Mouse (Mus musculus) limb, embryonic 12.5 days (tissue): Measurements from ENCODE around the gene Sapcd2. TPM values are rescaled to one million over a fixed set of nuclear protein-coding genes. Genes with fewer than 3 reads are reported as not detected.
A peak's percentile ranks its signal among the peaks of the same experiment; 100 is the strongest.

Experiments used
- ATAC-seq: fragments of 200-750 bp; cut with Nextera tagmentation; 2 replicates; pipeline ENCODE4 v1.8.0; 2017; ENCODE audit warnings: low read depth, moderate TSS enrichment; ENCODE audit not compliant: insufficient number of reproducible peaks, insufficient read depth, low FRiP score, low TSS enrichment
- H3K27ac ChIP-seq: fragments of 300-500 bp; sonication (generic); 2 replicates; pipeline ENCODE4 v1.5.1; 2016; ENCODE audit warnings: mild to moderate bottlenecking, moderate library complexity
- H3K27me3 ChIP-seq: fragments of 300-500 bp; sonication (generic); 2 replicates; pipeline ENCODE4 v1.6.1; 2016; ENCODE audit warnings: mild to moderate bottlenecking, moderate library complexity
- H3K36me3 ChIP-seq: fragments of 300-500 bp; sonication (generic); 2 replicates; pipeline ENCODE4 v1.6.1; 2016; ENCODE audit warnings: mild to moderate bottlenecking, moderate library complexity
- H3K4me1 ChIP-seq: fragments of 300-500 bp; sonication (generic); replicated peaks from 2 replicates; pipeline ENCODE4 v1.6.1; 2016
- H3K4me2 ChIP-seq: fragments of 300-500 bp; sonication (generic); 2 replicates; pipeline ENCODE4 v1.6.1; 2016; ENCODE audit warnings: mild to moderate bottlenecking, moderate library complexity
- H3K4me3 ChIP-seq: fragments of 300-500 bp; sonication (generic); replicated peaks from 2 replicates; pipeline ENCODE4 v1.5.1; 2016; ENCODE audit warnings: mild to moderate bottlenecking
- H3K9ac ChIP-seq: fragments of 300-500 bp; sonication (generic); replicated peaks from 2 replicates; pipeline ENCODE4 v1.6.1; 2016; ENCODE audit warnings: mild to moderate bottlenecking, moderate library complexity
- H3K9me3 ChIP-seq: fragments of 300-500 bp; sonication (generic); 2 replicates; pipeline ENCODE4 v1.6.1; 2016; ENCODE audit warnings: mild to moderate bottlenecking, moderate library complexity
- WGBS: fragments of 180-500 bp; shearing (Covaris S2); methylation state at CpG from one replicate; pipeline ENCODE4 v1.1.7; 2016; 5-methylcytosine and 5-hydroxymethylcytosine counted together
- polyA plus RNA-seq: library from polyadenylated mRNA; unstranded; fragments of >200 nt; fragmentation: Nextera tagmentation; extraction: Ambion mirVana; gene quantifications from 2 replicates; pipeline ENCODE4 v1.2.1, GENCODE M21; 2016

Gene Sapcd2
- 63.4 and 69.0 TPM in 2 replicates for polyA plus RNA-seq

DNA sequence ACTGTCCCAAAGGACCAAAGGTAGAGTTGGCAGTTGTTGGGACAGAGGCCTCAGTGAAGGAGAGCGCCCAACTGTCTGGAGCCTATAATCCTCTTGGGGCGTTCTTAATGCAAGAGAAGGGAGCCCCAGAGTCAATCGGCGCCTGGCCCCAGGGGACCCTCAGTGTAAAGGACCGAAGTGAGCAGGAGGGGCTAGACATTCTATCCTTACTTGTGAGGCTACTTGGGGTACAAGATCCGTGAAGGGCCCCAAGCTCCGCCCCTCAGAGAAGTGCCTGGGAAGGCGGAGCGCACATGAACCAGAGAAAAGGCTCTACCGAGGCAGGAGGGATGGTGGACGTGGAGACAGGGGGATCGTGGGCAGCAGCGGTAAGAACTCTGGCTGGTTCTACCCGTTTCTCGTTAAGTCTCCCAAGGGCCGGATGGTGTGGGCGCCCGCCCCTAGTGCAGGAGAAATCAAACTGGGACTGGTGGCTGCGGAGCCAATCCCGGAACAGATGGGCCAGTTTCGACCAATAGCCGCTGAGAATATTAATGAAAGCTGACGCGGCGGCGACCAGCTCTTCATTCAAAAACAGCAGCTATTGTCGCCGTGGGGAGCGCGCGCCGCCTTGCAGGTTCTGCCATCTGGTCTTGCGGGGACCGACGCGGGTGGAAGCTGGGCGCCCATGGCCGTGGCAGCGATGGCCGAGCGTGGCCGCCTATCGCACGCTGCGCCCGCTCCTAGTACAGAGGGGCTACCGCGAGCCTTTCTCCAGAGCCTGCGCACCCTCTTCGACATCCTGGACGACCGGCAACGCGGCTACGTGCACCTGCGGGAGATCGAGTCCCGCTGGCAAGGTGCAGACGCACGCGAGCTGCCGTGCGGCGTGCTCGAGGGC is at the start of gene Sapcd2:
Gene Sapcd2, plus strand, starts transcription at position 558 of the 880 bp plus-strand sequence.
- Histone ChIP-seq H3K4me2 (peak within 1 kb of the TSS; percentile 95), H3K27me3 (peaks cover 6% of the 10 kb centered on the region; the same call in 1 of the 2 replicates), H3K36me3 (peaks cover 26% of the 10 kb centered on the region), H3K27ac (peak within 1 kb of the TSS; percentile 92), H3K9ac (peak within 1 kb of the TSS; percentile 72), H3K4me3 (peak within 1 kb of the TSS; percentile 76), H3K9me3 (no peaks in the 10 kb centered on the region), H3K4me1 (peaks cover 28% of the 10 kb centered on the region)
- WGBS, result under 1% methylated on average over 65 of the region's 65 CpGs
- peak; percentile 88 for ATAC-seq

DNA sequence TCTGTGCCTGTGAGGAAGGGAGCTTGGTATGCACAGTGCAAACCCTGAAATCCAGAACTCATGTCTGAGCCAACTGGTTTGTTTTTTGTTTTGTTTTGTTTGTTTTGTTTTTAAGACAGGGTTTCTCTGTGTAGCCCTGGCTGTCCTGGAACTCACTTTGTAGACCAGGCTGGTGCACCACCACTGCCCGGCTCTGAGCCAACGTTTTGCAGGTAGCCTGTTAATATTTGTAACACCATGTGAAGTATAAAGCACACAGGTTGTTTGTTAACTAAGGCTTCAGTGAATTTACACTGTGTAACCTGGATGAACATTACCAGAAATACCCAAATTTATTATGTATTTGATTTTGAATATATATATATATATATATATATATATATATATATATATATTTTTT is 46.1 kb upstream of the Sapcd2 start:
- no peak overlapping the region for H3K27ac ChIP-seq
- peaks cover 13% of the 10 kb centered on the region for H3K27me3 ChIP-seq
- H3K4me1 ChIP-seq, result peaks cover under 1% of the 10 kb centered on the region; the same call in 1 of the 2 replicates
- 71% methylated on average over 2 of the region's 2 CpGs for WGBS
- H3K4me2 ChIP-seq, result no peak overlapping the region
- no peak overlapping the region for H3K9ac ChIP-seq
- ATAC-seq, result no peak
- H3K9me3 ChIP-seq, result no peaks in the 10 kb centered on the region
- no peaks in the 10 kb centered on the region for H3K36me3 ChIP-seq
- no peak overlapping the region for H3K4me3 ChIP-seq

DNA sequence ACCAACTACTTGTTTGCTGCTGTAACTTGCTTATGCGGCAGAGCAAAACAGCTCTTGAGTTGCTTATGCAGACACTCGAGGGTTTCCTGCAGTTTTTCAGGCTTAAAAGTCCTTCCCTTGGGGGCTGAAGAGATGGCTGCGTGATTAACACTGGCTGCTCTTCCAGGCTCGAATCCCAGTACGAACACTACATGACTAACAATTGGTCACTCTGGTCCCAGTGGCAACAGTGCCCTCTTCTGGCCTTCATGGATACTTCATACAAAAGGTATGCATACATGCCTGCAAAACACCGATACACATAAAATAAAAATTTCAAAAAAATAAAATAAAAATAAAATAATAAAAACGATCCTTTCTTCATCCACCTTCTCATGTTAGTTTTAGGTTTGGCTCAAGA is 43.7 kb upstream of the Sapcd2 start:
- ATAC-seq, result no peak

DNA sequence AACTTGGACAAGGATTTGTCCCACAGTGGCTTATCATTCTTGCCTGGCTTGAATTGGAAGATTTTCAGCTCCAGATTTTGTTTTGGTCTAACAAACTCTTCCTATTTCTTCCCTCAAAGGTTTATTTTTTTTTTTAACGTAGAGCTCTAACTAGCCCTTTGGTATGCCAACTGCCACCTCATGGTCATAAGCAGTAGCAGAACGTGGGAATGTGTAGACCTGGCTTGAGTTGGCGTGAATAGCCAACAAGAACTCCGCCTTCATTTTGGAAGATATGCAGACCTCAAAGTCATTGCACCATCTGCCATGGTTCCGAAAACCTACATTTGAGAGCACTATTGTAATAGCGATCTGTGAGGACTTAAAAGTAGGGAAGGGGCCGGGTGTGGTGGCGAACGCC is 40.7 kb upstream of the Sapcd2 start:
- H3K36me3 ChIP-seq, result peaks cover 27% of the 10 kb centered on the region
- H3K27me3 ChIP-seq, result no peaks in the 10 kb centered on the region
- H3K4me3 ChIP-seq, result peak overlapping the region; percentile 87
- 66% methylated on average over 9 of the region's 9 CpGs for WGBS
- H3K27ac ChIP-seq, result no peak overlapping the region
- peak overlapping the region; percentile 62 for H3K4me2 ChIP-seq
- peak overlapping the region; percentile 85; the same call in 1 of the 2 replicates for H3K9ac ChIP-seq
- no peak for ATAC-seq
- peaks cover 18% of the 10 kb centered on the region for H3K4me1 ChIP-seq
- H3K9me3 ChIP-seq, result no peaks in the 10 kb centered on the region

More for the DNA sequence above, 43.7 kb upstream of the Sapcd2 start:
- WGBS, result 40% methylated on average over 7 of the region's 7 CpGs
- Histone ChIP-seq H3K9ac (no peak overlapping the region), H3K27me3 (no peaks in the 10 kb centered on the region; the same call in 1 of the 2 replicates), H3K4me1 (peaks cover 11% of the 10 kb centered on the region), H3K4me2 (no peak overlapping the region), H3K9me3 (no peaks in the 10 kb centered on the region), H3K27ac (no peak overlapping the region), H3K4me3 (no peak overlapping the region), H3K36me3 (no peaks in the 10 kb centered on the region)

DNA sequence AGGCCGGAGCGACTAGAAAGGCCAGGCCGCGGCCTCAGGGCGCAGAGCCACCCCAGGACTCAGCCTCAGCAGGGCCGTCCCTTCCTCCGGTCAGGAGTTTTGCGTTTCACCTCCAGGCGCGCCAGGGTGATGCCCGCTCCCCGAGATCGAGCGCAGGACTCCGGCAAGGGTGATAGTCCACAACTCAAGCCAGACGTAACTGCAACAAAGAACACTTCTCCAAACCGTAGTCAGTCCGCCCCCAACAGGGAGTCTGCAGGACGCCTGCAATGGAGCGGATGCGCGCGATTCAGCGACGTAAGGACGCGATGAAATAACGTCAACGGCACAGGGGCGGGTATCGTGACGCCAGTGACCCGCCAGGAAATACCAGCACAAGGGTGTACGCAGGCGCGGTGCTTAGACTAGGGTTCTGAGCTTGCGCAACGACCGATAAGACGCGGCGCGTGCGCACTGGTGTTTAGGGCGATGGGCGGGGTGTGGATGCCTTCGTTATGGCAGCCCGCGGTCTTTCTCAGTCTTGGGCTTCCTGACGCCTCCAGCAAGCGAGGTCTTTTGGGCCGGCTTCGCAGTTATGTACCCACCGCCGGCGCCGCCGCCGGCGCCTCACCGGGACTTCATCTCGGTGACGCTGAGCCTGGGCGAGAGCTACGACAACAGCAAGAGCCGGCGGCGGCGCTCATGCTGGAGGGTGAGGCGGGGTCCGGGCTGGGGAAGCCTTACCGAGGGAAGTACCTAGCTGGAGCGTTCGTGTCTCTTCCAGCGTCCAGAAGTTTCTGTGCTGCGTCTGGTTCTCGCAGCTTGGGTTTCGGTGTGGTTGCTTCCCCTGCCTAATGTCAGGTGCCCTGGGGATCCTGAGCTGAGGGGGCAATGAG is 39.6 kb upstream of the Sapcd2 start, which contains the start of gene Man1b1:
Gene Man1b1, plus strand, starts transcription at position 53 of the 875 bp plus-strand sequence.
- Histone ChIP-seq H3K4me1 (peaks cover 18% of the 10 kb centered on the region), H3K9ac (peak within 1 kb of the TSS; percentile 85), H3K4me3 (peak within 1 kb of the TSS; percentile 87), H3K36me3 (peaks cover 37% of the 10 kb centered on the region), H3K9me3 (no peaks in the 10 kb centered on the region), H3K27me3 (no peaks in the 10 kb centered on the region), H3K4me2 (peak within 1 kb of the TSS; percentile 93), H3K27ac (peak within 1 kb of the TSS; percentile 90)
- peak; percentile 95 for ATAC-seq
- WGBS, result under 1% methylated on average over 78 of the region's 78 CpGs

DNA sequence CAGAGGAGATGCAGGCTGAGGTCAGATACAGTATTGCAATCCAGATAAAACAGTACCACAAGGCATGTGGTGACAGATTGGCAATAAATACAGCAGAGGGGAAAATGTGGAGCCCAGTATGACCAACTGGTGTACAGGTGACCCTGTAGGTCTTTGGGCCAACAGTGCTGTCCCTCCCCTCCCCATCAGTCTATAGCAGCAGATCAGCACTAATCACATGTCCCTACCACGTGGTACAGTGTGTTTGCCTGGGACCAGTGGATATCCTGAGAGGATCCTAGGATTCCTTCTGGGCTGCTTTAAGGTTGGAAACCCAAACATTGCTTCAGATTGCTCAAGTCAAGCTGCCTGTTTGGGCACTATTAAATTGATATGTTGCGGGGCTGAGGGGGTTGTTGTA is 38.6 kb upstream of the Sapcd2 start:
- H3K36me3 ChIP-seq, result peaks cover 48% of the 10 kb centered on the region
- no peaks in the 10 kb centered on the region for H3K9me3 ChIP-seq
- ATAC-seq, result no peak
- WGBS, result 86% methylated on average over 2 of the region's 2 CpGs
- no peaks in the 10 kb centered on the region for H3K27me3 ChIP-seq
- peaks cover 18% of the 10 kb centered on the region for H3K4me1 ChIP-seq
- peak overlapping the region; percentile 85; the same call in 1 of the 2 replicates for H3K9ac ChIP-seq
- H3K4me3 ChIP-seq, result peak overlapping the region; percentile 87
- peak overlapping the region; percentile 93 for H3K4me2 ChIP-seq
- no peak overlapping the region for H3K27ac ChIP-seq

DNA sequence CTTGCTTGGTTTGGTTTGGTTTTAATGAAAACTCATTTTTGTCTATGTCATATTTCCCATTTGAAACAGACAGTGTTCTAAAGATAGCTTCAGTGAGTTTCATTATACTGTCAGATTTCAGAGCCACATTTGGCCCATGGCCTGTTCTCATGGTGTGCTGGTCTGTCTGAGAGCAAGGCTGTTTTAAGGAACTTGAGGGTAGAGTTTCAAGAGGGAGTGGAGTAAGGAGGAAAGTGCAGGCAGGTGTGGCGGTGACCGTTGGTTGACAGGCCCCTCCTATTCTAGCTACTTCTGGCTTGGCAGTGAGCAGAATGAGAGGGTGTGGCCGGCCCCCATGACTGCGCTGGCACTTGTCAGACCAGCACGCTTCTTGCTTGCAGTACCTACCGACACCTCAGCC is 33.8 kb upstream of the Sapcd2 start:
- no peak for ATAC-seq
- Histone ChIP-seq H3K27ac (no peak overlapping the region), H3K4me3 (no peak overlapping the region), H3K9me3 (no peaks in the 10 kb centered on the region), H3K4me1 (peaks cover 8% of the 10 kb centered on the region), H3K27me3 (no peaks in the 10 kb centered on the region), H3K9ac (no peak overlapping the region), H3K4me2 (no peak overlapping the region), H3K36me3 (peaks cover 88% of the 10 kb centered on the region)
- 93% methylated on average over 6 of the region's 6 CpGs for WGBS

DNA sequence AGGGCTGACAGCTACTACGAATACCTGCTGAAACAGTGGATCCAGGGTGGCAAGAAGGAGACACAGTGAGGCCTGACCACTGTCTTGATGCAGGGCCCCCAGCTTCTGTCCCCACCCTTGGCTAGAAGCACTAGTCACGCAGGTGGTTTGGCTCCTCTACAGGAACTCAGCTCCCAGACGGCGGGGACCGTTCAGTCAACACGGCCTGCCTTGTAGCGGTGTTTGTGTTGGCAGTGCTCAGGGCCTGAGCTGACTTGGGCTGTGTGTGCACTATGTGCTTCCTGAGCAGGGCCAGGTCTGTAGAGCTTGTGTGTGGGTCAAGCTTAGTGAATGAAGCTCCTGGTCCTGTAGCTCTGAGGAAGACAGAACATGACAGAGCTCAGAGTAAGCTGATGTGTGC is 24.0 kb upstream of the Sapcd2 start:
- 94% methylated on average over 7 of the region's 7 CpGs for WGBS
- peaks cover 98% of the 10 kb centered on the region for H3K36me3 ChIP-seq
- H3K4me2 ChIP-seq, result no peak overlapping the region
- H3K4me3 ChIP-seq, result no peak overlapping the region
- no peaks in the 10 kb centered on the region for H3K27me3 ChIP-seq
- H3K9ac ChIP-seq, result no peak overlapping the region
- H3K9me3 ChIP-seq, result no peaks in the 10 kb centered on the region
- no peak overlapping the region for H3K27ac ChIP-seq
- no peaks in the 10 kb centered on the region for H3K4me1 ChIP-seq
- no peak for ATAC-seq

DNA sequence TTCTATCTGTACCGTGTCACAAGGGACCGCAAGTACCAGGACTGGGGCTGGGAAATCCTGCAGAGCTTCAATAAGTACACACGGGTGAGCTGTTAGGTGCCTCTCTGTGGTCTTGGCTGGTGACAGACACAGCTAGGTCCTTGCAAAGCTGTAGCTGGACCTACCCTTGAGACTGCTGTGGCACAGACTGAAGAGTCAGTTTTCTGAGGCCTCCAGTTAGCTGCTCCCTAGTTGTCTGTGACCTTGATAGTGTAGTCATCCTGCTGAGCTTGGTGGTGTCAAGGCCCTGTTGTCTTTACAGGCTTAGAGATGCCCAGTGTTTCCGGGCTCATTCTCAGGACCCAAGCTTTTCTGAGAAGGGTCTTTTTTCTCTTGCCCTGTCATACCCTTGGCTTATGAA is 22.6 kb upstream of the Sapcd2 start:
- H3K4me2 ChIP-seq, result no peak overlapping the region
- 92% methylated on average over 4 of the region's 4 CpGs for WGBS
- ATAC-seq, result no peak

DNA sequence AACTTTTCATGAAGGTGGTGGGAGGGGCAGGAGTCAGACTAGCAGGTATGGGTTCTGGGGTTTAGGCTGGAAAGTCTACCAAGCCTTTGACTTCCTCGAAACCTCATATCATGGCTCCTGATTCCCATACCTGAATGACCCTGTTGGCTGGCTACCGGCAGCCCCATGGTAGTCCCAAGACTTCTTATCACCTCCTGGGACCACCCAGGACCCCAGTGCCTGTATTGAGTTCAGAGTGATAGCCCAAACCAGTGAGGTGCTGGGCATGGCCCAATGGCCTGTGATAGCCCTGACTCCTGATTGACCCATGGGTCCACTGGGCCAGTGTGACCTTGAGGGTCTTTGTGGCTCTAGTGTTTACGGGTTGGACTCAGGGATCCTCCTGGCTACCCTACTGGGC is 21.4 kb upstream of the Sapcd2 start:
- WGBS, result 90% methylated on average over 3 of the region's 3 CpGs
- no peak overlapping the region for H3K9ac ChIP-seq
- ATAC-seq, result no peak
- no peak overlapping the region for H3K4me2 ChIP-seq
- H3K4me1 ChIP-seq, result peaks cover 9% of the 10 kb centered on the region
- no peak overlapping the region for H3K27ac ChIP-seq
- H3K9me3 ChIP-seq, result no peaks in the 10 kb centered on the region
- H3K4me3 ChIP-seq, result no peak overlapping the region
- peaks cover 80% of the 10 kb centered on the region for H3K36me3 ChIP-seq
- H3K27me3 ChIP-seq, result no peaks in the 10 kb centered on the region

More for the DNA sequence above, 22.6 kb upstream of the Sapcd2 start:
- no peak overlapping the region for H3K27ac ChIP-seq
- H3K4me3 ChIP-seq, result no peak overlapping the region
- no peaks in the 10 kb centered on the region for H3K9me3 ChIP-seq
- no peaks in the 10 kb centered on the region for H3K27me3 ChIP-seq
- H3K36me3 ChIP-seq, result peaks cover 92% of the 10 kb centered on the region
- peak overlapping the region; percentile 23; the same call in 1 of the 2 replicates for H3K9ac ChIP-seq
- H3K4me1 ChIP-seq, result no peaks in the 10 kb centered on the region

DNA sequence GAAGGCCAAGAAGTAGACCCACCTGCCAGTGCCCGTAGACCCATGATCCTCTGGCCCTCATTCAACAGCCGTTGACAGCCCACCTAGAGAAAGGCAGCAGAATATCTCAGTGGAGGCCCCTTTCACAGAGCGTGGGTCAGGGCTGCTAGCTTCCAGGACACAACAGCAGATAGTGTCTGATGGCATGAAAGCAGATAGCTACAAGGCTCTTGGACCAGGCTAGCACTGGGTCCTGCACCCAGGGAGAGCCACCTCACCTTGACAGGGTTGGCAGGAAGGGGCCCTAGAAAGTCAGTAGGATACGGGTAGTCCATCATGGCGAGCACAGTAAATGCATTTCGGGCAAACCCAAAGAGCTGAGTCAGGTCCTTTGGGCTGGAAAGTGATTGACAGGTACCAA is 17.9 kb upstream of the Sapcd2 start:
- no peaks in the 10 kb centered on the region for H3K9me3 ChIP-seq
- WGBS, result 90% methylated on average over 6 of the region's 6 CpGs
- H3K9ac ChIP-seq, result no peak overlapping the region
- no peak overlapping the region for H3K4me3 ChIP-seq
- H3K36me3 ChIP-seq, result peaks cover 47% of the 10 kb centered on the region
- H3K27me3 ChIP-seq, result no peaks in the 10 kb centered on the region
- no peak overlapping the region for H3K27ac ChIP-seq
- H3K4me2 ChIP-seq, result no peak overlapping the region
- ATAC-seq, result no peak
- peaks cover 18% of the 10 kb centered on the region for H3K4me1 ChIP-seq
